Mouse (Mus musculus) layer of hippocampus, adult 8-10 months (tissue): ENCODE results near the gene Krtap26-1. TPM values are rescaled to one million over a fixed set of nuclear protein-coding genes. Genes with fewer than 3 reads are reported as not detected.

Experiments
- total RNA-seq, 4 experiments: library from RNA; stranded (reverse); gene quantifications; 2 replicates each; pipeline ENCODE4 v1.2.4; 2022

The Krtap26-1 gene
- total RNA-seq, 4 experiments from 2014 or later, result not detected

Other genes starting within 250 kb of the Krtap26-1 start
- not detected for gene Cldn17, start 140.8 kb downstream of the Krtap26-1 start, total RNA-seq
- gene Cldn8, start 84.6 kb downstream of the Krtap26-1 start, total RNA-seq, result not detected
- gene Krtap24-1, start 35.5 kb downstream of the Krtap26-1 start, total RNA-seq, result not detected
- not detected for gene 2310079G19Rik, start 20.1 kb downstream of the Krtap26-1 start, total RNA-seq
- not detected for gene Krtap27-1, start 23.9 kb upstream of the Krtap26-1 start, total RNA-seq
- not detected for gene 2310061N02Rik, start 60.2 kb upstream of the Krtap26-1 start, total RNA-seq
- gene Krtap13-1, start 81.1 kb upstream of the Krtap26-1 start, total RNA-seq, result not detected
- gene Krtap13, start 103.8 kb upstream of the Krtap26-1 start, total RNA-seq, result not detected
- not detected for gene 2310034C09Rik, start 111.1 kb upstream of the Krtap26-1 start, total RNA-seq
- not detected for gene 2310057N15Rik, start 126.4 kb upstream of the Krtap26-1 start, total RNA-seq
- not detected for gene Gm5965, start 130.1 kb upstream of the Krtap26-1 start, total RNA-seq
- not detected for gene Gm20741, start 164.4 kb upstream of the Krtap26-1 start, total RNA-seq
- gene Krtap15, start 172.4 kb upstream of the Krtap26-1 start, total RNA-seq, result not detected
- gene Krtap14, start 178.3 kb upstream of the Krtap26-1 start, total RNA-seq, result not detected
- gene Krtap19-1, start 221.6 kb upstream of the Krtap26-1 start, total RNA-seq, result not detected
- not detected for gene Krtap19-2, start 226.5 kb upstream of the Krtap26-1 start, total RNA-seq
- not detected for gene Krtap19-3, start 230.2 kb upstream of the Krtap26-1 start, total RNA-seq
- not detected for gene Krtap19-4, start 237.3 kb upstream of the Krtap26-1 start, total RNA-seq
- gene Krtap19-5, start 248.7 kb upstream of the Krtap26-1 start, total RNA-seq, result not detected